In the genomic region with DNA sequence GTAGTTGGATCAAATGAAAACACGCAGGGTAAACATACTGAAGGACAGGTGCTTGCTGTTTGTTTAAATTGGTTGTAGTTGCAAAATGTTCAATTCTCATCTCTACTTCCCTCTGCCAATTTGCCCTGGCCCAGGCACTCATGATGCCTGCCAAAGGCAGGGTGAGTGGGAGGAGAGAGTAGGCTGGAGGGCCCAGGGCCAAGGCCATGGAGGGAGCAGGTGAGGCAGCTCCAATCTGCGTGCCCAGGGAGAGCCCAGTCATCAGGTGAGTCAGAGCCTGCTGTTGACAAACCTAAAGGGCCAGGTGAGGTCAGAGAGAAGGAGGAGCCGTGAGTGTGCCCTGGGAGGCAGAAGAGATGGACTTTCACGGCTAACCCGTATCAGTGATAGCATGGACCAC, we compare ENCODE assay signal across 8 mouse cellular contexts. TPM values are rescaled to one million over a fixed set of nuclear protein-coding genes. Genes with fewer than 3 reads are reported as not detected.
A peak's percentile ranks its signal among the peaks of the same experiment; 100 is the strongest.
DNase-seq lines count a peak whose midpoint lies in the region.
"Had no signal": no experiment of that assay in that cellular context is flagged by ENCODE, and none has a peak within 500 bp of the region (broad histone marks: within the 10 kb centered on the region; RNA-seq: fewer than 3 reads in every experiment).

No protein-coding gene starts in this region.

- DNase-seq in right cerebral cortex, adult 18-20 months: peak; percentile 29
- DNase-seq in right cerebral cortex, postnatal 14 days: no peak
- DNase-seq in cerebellum, postnatal 10 days: peak; percentile 91 to 94
- DNase-seq in left cerebral cortex, postnatal 4 days: peak; percentile 62
- peak; percentile 42 for DNase-seq in urinary bladder, postnatal 25 days (ENCODE audit: low spot score)
- no peak for DNase-seq in yolk sac, embryonic 10.5 days (ENCODE audit: low spot score)
- DNase-seq in kidney, postnatal 25 days: no peak
- DNase-seq: liver, embryonic 13.5 days had no signal

- intact Hi-C loops in left cerebral cortex, postnatal 4 days (cut with DNase I): no loop called here

RNA-seq across cellular contexts. Expression of a gene that starts 46.4 kb away (rescaled TPM):
- 1 to 10 TPM; 7.1 to 8.9 TPM for total RNA-seq in left cerebral cortex, postnatal 4 days (2021)

Comparison
In these comparisons a context has a peak if more than half of its experiments do, and no peak if none do; other contexts are left out.
1. DNase-seq: peak in right cerebral cortex, adult 18-20 months (single experiment), cerebellum, postnatal 10 days (2 of 2), left cerebral cortex, postnatal 4 days (single experiment) and urinary bladder, postnatal 25 days (single experiment); none in right cerebral cortex, postnatal 14 days (single experiment), yolk sac, embryonic 10.5 days (single experiment) and kidney, postnatal 25 days (0 of 2).